Mouse (Mus musculus) gonadal fat pad, adult 2 months (tissue): ENCODE results near the gene D330045A20Rik. TPM values are rescaled to one million over a fixed set of nuclear protein-coding genes. Genes with fewer than 3 reads are reported as not detected.
"Not testable (repeated sequence)": the region's sequence is repeated elsewhere in the genome, so short reads cannot be mapped to it uniquely, and the experiment has no call there.

ENCODE experiments used
- DNase-seq: peaks from one replicate; pipeline ENCODE4 v3.0.0-alpha.2; 2012; ENCODE audit warnings: low read depth
- polyA plus RNA-seq: library from polyadenylated mRNA; depleted of rRNA; stranded (reverse); fragments of >200 nt; gene quantifications from 2 replicates; pipeline ENCODE4 v1.2.3, GENCODE M21; 2012; rRNA removed

D330045A20Rik gene
- polyA plus RNA-seq, 1 experiment: 1.1 TPM

GRCm38 (mm10) chrX:139578649-139579278 lies 98.6 kb downstream of the D330045A20Rik start:
- DNase-seq: no peak

GRCm38 (mm10) chrX:139583616-139584015 lies 103.4 kb downstream of the D330045A20Rik start:
- no peak for DNase-seq

GRCm38 (mm10) chrX:139586676-139587075 lies 106.5 kb downstream of the D330045A20Rik start:
- DNase-seq: not testable (repeated sequence)

- DNase-seq: no peak
Observed at GRCm38 (mm10) chrX:139596404-139596803, 116.2 kb downstream of the D330045A20Rik start.

Other genes starting within 250 kb of the D330045A20Rik start
- gene Trap1a, start 146.7 kb upstream of the D330045A20Rik start, polyA plus RNA-seq: not detected in 2 replicates
- 34.3 and 46.6 TPM in 2 replicates for gene Rnf128, start 82.9 kb downstream of the D330045A20Rik start, polyA plus RNA-seq
- gene Tbc1d8b, start 204.6 kb downstream of the D330045A20Rik start, polyA plus RNA-seq: 4.3 and 6.6 TPM in 2 replicates
- 0.24 and 0.35 TPM in 2 replicates for gene Gm15013, start 234.1 kb downstream of the D330045A20Rik start, polyA plus RNA-seq